Mouse (Mus musculus) midbrain, embryonic 14.5 days (tissue): ENCODE measurements around the gene Cdc26. TPM values are rescaled to one million over a fixed set of nuclear protein-coding genes. Genes with fewer than 3 reads are reported as not detected.

Experiments used
- ATAC-seq: fragments of 200-750 bp; cut with Nextera tagmentation; 2 replicates; pipeline ENCODE4 v1.8.0; 2017; ENCODE audit warnings: moderate number of reproducible peaks, moderate library complexity; ENCODE audit not compliant: low FRiP score, low TSS enrichment
- DNase-seq: peaks from one replicate; pipeline ENCODE4 v3.0.0-alpha.2; 2015
- H3K27ac ChIP-seq: fragments of 300-500 bp; sonication (generic); replicated peaks from 2 replicates; pipeline ENCODE4 v1.5.1; 2014; ENCODE audit warnings: mild to moderate bottlenecking, low read depth, low read length, moderate library complexity
- H3K27me3 ChIP-seq: fragments of 300-500 bp; sonication (generic); 2 replicates; pipeline ENCODE4 v1.6.1; 2014; ENCODE audit warnings: low read length, control low read depth, mixed read lengths; ENCODE audit not compliant: control insufficient read depth, insufficient read depth
- H3K36me3 ChIP-seq: fragments of 300-500 bp; sonication (generic); 2 replicates; pipeline ENCODE4 v1.6.1; 2014; ENCODE audit warnings: low read length, control low read depth; ENCODE audit not compliant: control insufficient read depth, insufficient read depth
- H3K4me1 ChIP-seq: fragments of 300-500 bp; sonication (generic); 2 replicates; pipeline ENCODE4 v1.6.1; 2014; ENCODE audit warnings: mild to moderate bottlenecking, antibody characterized with exemption, low read length, control low read depth; ENCODE audit not compliant: control insufficient read depth, insufficient read depth
- H3K4me2 ChIP-seq: fragments of 300-500 bp; sonication (generic); 2 replicates; pipeline ENCODE4 v1.6.1; 2014; ENCODE audit warnings: mild to moderate bottlenecking, low read length, moderate library complexity
- H3K4me3 ChIP-seq: fragments of 300-500 bp; sonication (generic); replicated peaks from 2 replicates; pipeline ENCODE4 v1.5.1; 2014; ENCODE audit warnings: low read depth, low read length
- H3K9ac ChIP-seq: fragments of 300-500 bp; sonication (generic); replicated peaks from 2 replicates; pipeline ENCODE4 v1.6.1; 2014; ENCODE audit warnings: mild to moderate bottlenecking, low read length, moderate library complexity
- H3K9me3 ChIP-seq: fragments of 300-500 bp; sonication (generic); 2 replicates; pipeline ENCODE4 v1.6.1; 2016; ENCODE audit warnings: low read length, control low read depth, mixed read lengths; ENCODE audit not compliant: control insufficient read depth
- WGBS: fragments of 180-500 bp; shearing (Covaris S2); extraction: QIAGEN DNeasy Blood & Tissue Kit; methylation state at CpG from one replicate; pipeline ENCODE4 v1.1.7; 2014; 5-methylcytosine and 5-hydroxymethylcytosine counted together
- polyA plus RNA-seq: library from polyadenylated mRNA; unstranded; fragments of >200 nt; fragmentation: Nextera tagmentation; extraction: Ambion mirVana; gene quantifications from 2 replicates; pipeline ENCODE4 v1.2.1, GENCODE M21; 2014

Cdc26 gene
- polyA plus RNA-seq, 1 experiment from 2014 or later = 97.5 TPM

DNA sequence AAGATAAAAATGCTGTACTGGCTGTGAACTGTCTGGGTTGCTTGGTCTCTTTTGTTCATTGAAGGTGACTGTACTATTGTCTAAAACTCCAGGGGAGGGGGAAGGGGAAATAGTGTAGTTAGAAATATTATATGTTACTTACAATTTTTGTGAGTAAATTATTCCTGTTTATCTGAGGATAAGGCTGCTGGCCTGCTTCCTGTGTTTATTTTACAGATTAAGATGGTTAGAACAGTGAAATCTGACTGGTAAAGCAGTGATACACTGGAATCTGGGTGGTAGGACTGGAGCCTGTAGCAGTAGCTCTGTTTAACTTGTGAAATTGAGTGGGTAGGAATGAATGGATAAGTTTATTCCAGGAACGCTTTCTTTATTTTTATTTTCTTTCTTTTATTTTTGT is 46.4 kb downstream of the Cdc26 start:
- Histone ChIP-seq H3K4me2 (peak overlapping the region; percentile 69), H3K4me3 (peak overlapping the region; percentile 78; the same call in 1 of the 2 replicates), H3K27ac (no peak overlapping the region), H3K4me1 (peaks cover 17% of the 10 kb centered on the region), H3K36me3 (no peaks in the 10 kb centered on the region), H3K27me3 (no peaks in the 10 kb centered on the region), H3K9ac (no peak overlapping the region), H3K9me3 (no peaks in the 10 kb centered on the region)
- WGBS = 96% methylated on average over 1 of the region's 1 CpGs
- no peak for ATAC-seq
- no peak for DNase-seq

DNA sequence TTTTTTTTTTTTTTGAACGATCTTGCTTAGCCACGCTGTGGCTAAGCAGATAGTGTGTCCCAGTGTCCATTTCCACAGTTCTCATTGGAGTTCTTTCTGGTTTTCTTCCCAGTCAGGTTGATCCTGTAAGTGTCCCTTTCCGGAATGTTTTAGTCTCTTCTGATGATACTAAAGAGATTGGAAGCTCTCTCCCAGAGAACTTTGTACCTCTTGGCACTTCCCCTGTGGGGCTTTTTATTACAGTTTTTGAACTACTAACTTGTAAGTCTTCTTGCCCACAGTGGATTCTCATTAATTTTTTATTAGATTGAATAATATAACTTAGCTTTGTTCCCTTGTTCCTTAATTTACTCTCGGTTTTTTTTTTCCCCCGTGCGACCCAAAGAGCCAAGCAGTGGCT is 46.9 kb downstream of the Cdc26 start:
- DNase-seq (no peak), ATAC-seq (no peak)
- no peaks in the 10 kb centered on the region for H3K36me3 ChIP-seq
- no peak overlapping the region for H3K9ac ChIP-seq
- H3K27me3 ChIP-seq = no peaks in the 10 kb centered on the region
- no peaks in the 10 kb centered on the region for H3K9me3 ChIP-seq
- peak overlapping the region; percentile 78; the same call in 1 of the 2 replicates for H3K4me3 ChIP-seq
- peak overlapping the region; percentile 69 for H3K4me2 ChIP-seq
- H3K27ac ChIP-seq = no peak overlapping the region
- WGBS = 46% methylated on average over 6 of the region's 6 CpGs
- H3K4me1 ChIP-seq = peaks cover 17% of the 10 kb centered on the region

DNA sequence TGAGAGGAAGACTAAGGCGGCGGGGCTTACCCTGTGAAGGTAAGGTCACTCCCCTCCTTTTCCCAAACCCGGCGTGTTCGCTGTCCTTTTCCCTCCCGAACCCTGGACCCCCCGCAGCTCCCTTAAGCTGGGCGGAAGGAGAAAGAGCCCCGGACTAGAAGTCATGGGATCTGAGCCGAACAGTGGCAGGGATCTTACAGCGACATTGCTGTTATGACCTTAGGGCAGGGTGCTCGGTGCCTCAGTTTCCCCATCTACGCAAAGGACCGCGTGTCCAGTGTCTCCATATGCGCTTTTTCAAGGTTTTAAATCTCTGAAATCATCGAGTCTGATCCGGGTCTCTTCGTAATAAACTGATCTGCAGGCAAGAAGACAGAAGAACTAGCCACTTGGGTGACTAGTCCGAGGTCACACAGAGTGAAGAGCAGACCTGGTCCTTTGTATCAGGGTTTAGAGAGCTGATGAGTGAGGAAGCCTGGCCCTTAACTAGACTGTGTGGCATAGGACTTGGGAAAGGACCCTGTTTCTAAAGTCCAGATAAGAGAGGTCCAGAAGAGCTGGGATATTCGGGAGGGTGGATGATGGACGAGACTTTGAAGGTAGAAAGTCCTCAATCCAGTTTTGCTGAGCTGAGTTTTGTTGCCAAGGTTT is 47.5 kb downstream of the Cdc26 start:
- ATAC-seq = no peak; the same call in 1 of the 2 replicates

GRCm38 (mm10) chr4:62360088-62360804 is 48.2 kb downstream of the Cdc26 start, which contains the start of the genes Fkbp15 and Slc31a1:
TSS of gene Fkbp15 (minus strand) at chr4:62360548.
TSS of gene Slc31a1 (plus strand) at chr4:62360727.
- H3K4me2 ChIP-seq = peak within 1 kb of the TSS; percentile 69
- H3K4me1 ChIP-seq = peaks cover 17% of the 10 kb centered on the region
- DNase-seq = peak; percentile 98
- under 1% methylated on average over 51 of the region's 51 CpGs for WGBS
- ATAC-seq = peak; percentile 100
- peak within 1 kb of the TSS; percentile 67 for H3K9ac ChIP-seq
- peak within 1 kb of the TSS; percentile 78 for H3K4me3 ChIP-seq
- 0 out of 2 replicates have a peak, but pooled peaks cover under 1% of the 10 kb centered on the region for H3K36me3 ChIP-seq
- no peaks in the 10 kb centered on the region for H3K9me3 ChIP-seq
- peak within 1 kb of the TSS; percentile 82 for H3K27ac ChIP-seq
- H3K27me3 ChIP-seq = no peaks in the 10 kb centered on the region

More for the DNA sequence above, 47.5 kb downstream of the Cdc26 start:
- under 1% methylated on average over 22 of the region's 22 CpGs for WGBS
- Histone ChIP-seq H3K4me1 (peaks cover 17% of the 10 kb centered on the region), H3K9ac (peak overlapping the region; percentile 67), H3K9me3 (no peaks in the 10 kb centered on the region), H3K4me2 (peak overlapping the region; percentile 69), H3K27me3 (no peaks in the 10 kb centered on the region), H3K27ac (peak overlapping the region; percentile 61; the same call in 1 of the 2 replicates), H3K36me3 (no peaks in the 10 kb centered on the region), H3K4me3 (peak overlapping the region; percentile 78)
- DNase-seq = no peak

DNA sequence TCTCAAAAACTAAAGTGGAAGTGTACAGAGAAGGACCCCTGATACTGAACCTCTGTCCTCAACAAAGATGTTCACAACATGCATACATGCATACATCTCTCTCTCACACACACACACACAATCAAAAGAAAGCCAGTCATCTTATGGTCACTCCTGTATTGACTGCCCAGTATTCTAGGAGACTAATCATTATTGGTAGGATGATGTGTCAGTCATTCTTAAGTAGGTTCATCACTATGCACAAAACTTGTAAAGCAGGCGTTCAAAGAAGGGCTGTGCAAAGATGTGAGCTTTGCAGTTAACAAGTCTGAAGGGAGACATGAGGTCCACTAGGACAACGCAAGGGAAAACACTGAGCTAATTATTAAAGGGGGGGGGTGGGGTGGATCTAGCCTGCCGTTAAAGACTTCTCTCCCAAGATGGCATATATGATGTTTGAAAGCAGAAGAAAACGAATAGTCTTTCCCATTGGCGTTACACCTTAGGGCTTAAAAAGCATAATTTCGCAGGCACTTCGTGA is 49.1 kb downstream of the Cdc26 start:
- no peak for DNase-seq
- Histone ChIP-seq H3K27ac (no peak overlapping the region), H3K4me1 (peaks cover 17% of the 10 kb centered on the region), H3K9ac (peak overlapping the region; percentile 67), H3K27me3 (no peaks in the 10 kb centered on the region), H3K9me3 (no peaks in the 10 kb centered on the region), H3K4me2 (peak overlapping the region; percentile 68), H3K4me3 (peak overlapping the region; percentile 78), H3K36me3 (0 out of 2 replicates have a peak, but pooled peaks cover 2% of the 10 kb centered on the region)
- 49% methylated on average over 7 of the region's 7 CpGs for WGBS
- no peak for ATAC-seq

- WGBS = 94% methylated on average over 1 of the region's 1 CpGs
- no peaks in the 10 kb centered on the region for H3K9me3 ChIP-seq
Measured at GRCm38 (mm10) chr4:62357631-62358148, 50.8 kb downstream of the Cdc26 start.

GRCm38 (mm10) chr4:62349371-62349770 is 59.1 kb downstream of the Cdc26 start:
- no peak for DNase-seq
- no peak for ATAC-seq
- H3K9me3 ChIP-seq = no peaks in the 10 kb centered on the region
- no peaks in the 10 kb centered on the region for H3K4me1 ChIP-seq
- WGBS = 98% methylated on average over 2 of the region's 2 CpGs
- H3K27ac ChIP-seq = no peak overlapping the region
- no peak overlapping the region for H3K9ac ChIP-seq
- H3K36me3 ChIP-seq = peaks cover 19% of the 10 kb centered on the region
- no peaks in the 10 kb centered on the region for H3K27me3 ChIP-seq
- no peak overlapping the region for H3K4me3 ChIP-seq
- no peak overlapping the region for H3K4me2 ChIP-seq

More at GRCm38 (mm10) chr4:62357631-62358148, 50.8 kb downstream of the Cdc26 start:
- Histone ChIP-seq H3K4me2 (no peak overlapping the region), H3K4me1 (peaks cover 17% of the 10 kb centered on the region), H3K36me3 (0 out of 2 replicates have a peak, but pooled peaks cover 2% of the 10 kb centered on the region), H3K27ac (no peak overlapping the region), H3K9ac (no peak overlapping the region), H3K4me3 (no peak overlapping the region), H3K27me3 (no peaks in the 10 kb centered on the region)
- no peak for DNase-seq
- ATAC-seq = no peak

DNA sequence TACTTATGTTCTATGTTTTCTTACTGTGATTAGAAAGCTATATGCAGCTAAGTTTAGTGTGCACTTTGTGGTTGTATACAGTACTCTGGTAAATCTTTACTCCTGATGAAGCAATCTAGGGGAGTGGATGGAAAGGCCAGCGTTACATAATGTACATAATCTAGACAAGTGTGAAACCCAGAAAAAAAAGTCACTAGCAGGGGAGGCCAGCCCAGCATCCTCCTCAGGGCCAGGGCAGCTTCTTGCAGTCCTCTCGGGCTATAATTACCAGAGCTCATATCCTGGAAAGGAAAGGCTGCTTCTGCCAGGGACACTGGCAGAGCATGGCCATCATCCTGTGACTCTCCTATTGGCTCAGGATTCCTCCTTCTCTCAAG is 60.1 kb downstream of the Cdc26 start:
- no peak for ATAC-seq
- no peak overlapping the region for H3K9ac ChIP-seq
- peaks cover 27% of the 10 kb centered on the region for H3K36me3 ChIP-seq
- WGBS = 85% methylated on average over 2 of the region's 2 CpGs
- no peak overlapping the region for H3K4me2 ChIP-seq
- no peaks in the 10 kb centered on the region for H3K4me1 ChIP-seq
- H3K9me3 ChIP-seq = no peaks in the 10 kb centered on the region
- no peaks in the 10 kb centered on the region for H3K27me3 ChIP-seq
- H3K4me3 ChIP-seq = no peak overlapping the region
- H3K27ac ChIP-seq = no peak overlapping the region
- DNase-seq = no peak
